Mouse (Mus musculus) liver, embryonic 13.5 days (tissue): ENCODE data around the gene Zfp36l2. TPM values are rescaled to one million over a fixed set of nuclear protein-coding genes. Genes with fewer than 3 reads are reported as not detected.
"Not testable (repeated sequence)": the region's sequence is repeated elsewhere in the genome, so short reads cannot be mapped to it uniquely, and the experiment has no call there.

Experiments used
- ATAC-seq: fragments of 200-750 bp; cut with Nextera tagmentation; 2 replicates; pipeline ENCODE4 v1.8.0; 2017; ENCODE audit warnings: low read depth, mild to moderate bottlenecking, moderate number of reproducible peaks, moderate library complexity
- DNase-seq: peaks from one replicate; pipeline ENCODE4 v3.0.0; 2022
- H3K27ac ChIP-seq: fragments of 300-500 bp; sonication (generic); 2 replicates; pipeline ENCODE4 v1.5.1; 2015; ENCODE audit warnings: moderate library complexity, mild to moderate bottlenecking, inconsistent platforms
- H3K27me3 ChIP-seq: fragments of 300-500 bp; sonication (generic); 2 replicates; pipeline ENCODE4 v1.6.1; 2015; ENCODE audit warnings: mild to moderate bottlenecking, inconsistent platforms
- H3K36me3 ChIP-seq: fragments of 300-500 bp; sonication (generic); 2 replicates; pipeline ENCODE4 v1.6.1; 2015; ENCODE audit warnings: mild to moderate bottlenecking, inconsistent platforms
- H3K4me1 ChIP-seq: fragments of 300-500 bp; sonication (generic); replicated peaks from 2 replicates; pipeline ENCODE4 v1.6.1; 2015; ENCODE audit warnings: inconsistent platforms
- H3K4me2 ChIP-seq: fragments of 300-500 bp; sonication (generic); 2 replicates; pipeline ENCODE4 v1.6.1; 2015; ENCODE audit warnings: inconsistent platforms, mild to moderate bottlenecking, moderate library complexity
- H3K4me3 ChIP-seq: fragments of 300-500 bp; sonication (generic); replicated peaks from 2 replicates; pipeline ENCODE4 v1.5.1; 2015; ENCODE audit warnings: mild to moderate bottlenecking, inconsistent platforms
- H3K9ac ChIP-seq: fragments of 300-500 bp; sonication (generic); 2 replicates; pipeline ENCODE4 v1.6.1; 2015; ENCODE audit warnings: mild to moderate bottlenecking, inconsistent platforms
- H3K9me3 ChIP-seq: fragments of 300-500 bp; sonication (generic); replicated peaks from 2 replicates; pipeline ENCODE4 v1.6.1; 2016; ENCODE audit warnings: inconsistent platforms
- WGBS: fragments of 180-500 bp; shearing (Covaris S2); methylation state at CpG from one replicate; pipeline ENCODE4 v1.1.7; 2015; ENCODE audit not compliant: insufficient replicate concordance; 5-methylcytosine and 5-hydroxymethylcytosine counted together
- polyA plus RNA-seq: library from polyadenylated mRNA; unstranded; fragments of >200 nt; fragmentation: Nextera tagmentation; extraction: Ambion mirVana; gene quantifications from 2 replicates; pipeline ENCODE4 v1.2.1, GENCODE M21; 2015

Zfp36l2 gene
- 8.9 and 10.0 TPM in 2 replicates for polyA plus RNA-seq

DNA sequence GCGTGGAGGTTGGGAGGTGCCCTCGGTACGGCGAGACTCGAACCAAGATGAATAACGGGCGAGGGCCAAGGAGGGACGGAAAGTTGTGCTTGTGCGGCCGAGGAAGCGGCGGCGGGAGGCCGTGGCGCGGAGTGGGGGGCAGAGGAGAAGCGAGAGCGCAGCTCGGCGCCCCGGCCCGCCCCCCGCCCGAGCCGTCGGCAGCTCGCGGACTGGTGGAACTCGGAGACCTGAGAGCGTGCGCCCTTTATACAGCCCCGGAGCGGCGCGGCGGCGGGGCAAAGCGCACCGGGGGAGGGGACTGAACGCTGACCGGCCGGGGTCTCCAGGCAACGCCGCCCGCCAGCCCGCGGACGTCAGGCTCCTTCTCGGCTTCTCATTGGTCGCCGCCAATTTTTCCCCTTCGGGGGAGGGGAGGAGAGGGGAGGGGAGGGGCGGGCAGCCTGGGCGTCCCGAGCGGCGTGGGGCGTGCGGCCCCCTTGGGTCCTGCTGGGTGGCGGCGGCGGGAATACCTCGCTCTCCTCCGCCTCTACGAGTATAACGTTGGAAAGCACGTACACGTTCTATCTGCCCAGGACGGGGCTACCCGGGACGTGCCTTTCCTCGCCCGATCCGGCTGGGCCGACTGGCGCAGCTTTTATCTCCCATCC lies at the start of gene Zfp36l2:
Zfp36l2 (minus strand) TSS at position 221 of the 647 bp plus-strand sequence.
- Histone ChIP-seq H3K36me3 (peaks cover 44% of the 10 kb centered on the region), H3K4me1 (peaks cover 45% of the 10 kb centered on the region), H3K4me2 (peak within 1 kb of the TSS; percentile 97), H3K27ac (peak within 1 kb of the TSS; percentile 98), H3K9me3 (no peaks in the 10 kb centered on the region), H3K4me3 (peak within 1 kb of the TSS; percentile 97), H3K27me3 (no peaks in the 10 kb centered on the region), H3K9ac (peak within 1 kb of the TSS; percentile 99)
- 1% methylated on average over 70 of the region's 76 CpGs for WGBS
- ATAC-seq (peak; percentile 73), DNase-seq (peak; percentile 93)

GRCm38 (mm10) chr17:84236781-84237557 lies 49.2 kb upstream of the Zfp36l2 start:
- Histone ChIP-seq H3K27me3 (no peaks in the 10 kb centered on the region), H3K9ac (no peak overlapping the region), H3K9me3 (no peaks in the 10 kb centered on the region; the same call in 1 of the 2 replicates), H3K4me1 (peaks cover 43% of the 10 kb centered on the region), H3K4me3 (no peak overlapping the region), H3K27ac (0 out of 2 replicates have a peak overlapping the region, but pooled peaks have one; percentile 6), H3K4me2 (no peak overlapping the region), H3K36me3 (no peaks in the 10 kb centered on the region)
- DNase-seq (no peak), ATAC-seq (no peak)
- 72% methylated on average over 7 of the region's 7 CpGs for WGBS

- peak overlapping the region; percentile 71 for H3K27ac ChIP-seq
- H3K4me3 ChIP-seq = no peak overlapping the region
- H3K9me3 ChIP-seq = no peaks in the 10 kb centered on the region; the same call in 1 of the 2 replicates
- no peak overlapping the region for H3K9ac ChIP-seq
- H3K36me3 ChIP-seq = no peaks in the 10 kb centered on the region; the same call in 1 of the 2 replicates
- no peaks in the 10 kb centered on the region for H3K27me3 ChIP-seq
- DNase-seq (no peak), ATAC-seq (no peak)
- no peak overlapping the region for H3K4me2 ChIP-seq
- peaks cover 43% of the 10 kb centered on the region for H3K4me1 ChIP-seq
- 71% methylated on average over 4 of the region's 4 CpGs for WGBS
Measured at GRCm38 (mm10) chr17:84235399-84235928, 47.7 kb upstream of the Zfp36l2 start.

DNA sequence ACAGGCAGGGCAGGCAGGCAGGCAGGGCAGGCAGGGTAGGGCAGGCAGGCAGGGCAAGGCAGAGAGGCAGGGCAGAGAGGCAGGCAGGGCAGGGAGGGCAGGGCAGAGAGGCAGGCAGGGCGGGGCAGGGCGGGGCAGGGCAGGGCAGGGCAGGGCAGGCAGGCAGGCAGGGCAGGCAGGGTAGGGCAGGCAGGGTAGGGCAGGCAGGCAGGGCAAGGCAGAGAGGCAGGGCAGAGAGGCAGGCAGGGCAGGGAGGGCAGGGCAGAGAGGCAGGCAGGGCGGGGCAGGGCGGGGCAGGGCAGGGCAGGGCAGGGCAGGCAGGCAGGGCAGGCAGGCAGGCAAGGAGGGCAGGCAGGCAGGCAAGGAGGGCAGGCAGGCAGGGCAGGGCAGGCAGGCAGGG lies 47.0 kb upstream of the Zfp36l2 start:
- H3K4me3 ChIP-seq, H3K9me3 ChIP-seq, H3K9ac ChIP-seq, H3K4me2 ChIP-seq, H3K27me3 ChIP-seq, DNase-seq, H3K36me3 ChIP-seq: not testable (repeated sequence)
- Histone ChIP-seq H3K27ac (peak overlapping the region; percentile 71), H3K4me1 (peaks cover 43% of the 10 kb centered on the region)
- 70% methylated on average over 2 of the region's 4 CpGs for WGBS
- peak; percentile 74 for ATAC-seq

DNA sequence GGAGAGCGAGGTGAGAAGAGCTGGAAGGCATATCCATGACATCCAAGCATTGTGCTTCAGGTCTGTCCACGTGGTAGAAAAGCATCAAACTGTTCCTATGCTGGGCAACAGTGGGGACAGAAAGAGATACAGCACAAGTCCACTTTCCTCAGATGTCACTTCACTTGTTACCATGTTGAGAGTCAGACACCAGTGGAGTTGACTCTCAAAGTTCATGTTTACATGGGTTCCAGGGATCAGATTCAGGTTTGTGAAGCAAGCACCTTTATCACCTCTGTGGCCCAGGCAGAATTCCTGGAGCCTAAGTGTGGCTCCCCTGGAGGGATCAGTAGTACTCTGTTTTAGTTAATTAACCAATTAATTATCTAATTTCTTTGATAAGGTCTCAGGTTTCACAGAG lies 46.0 kb upstream of the Zfp36l2 start:
- no peak for DNase-seq
- ATAC-seq = peak; percentile 16; the same call in 1 of the 2 replicates
- peak overlapping the region; percentile 50; the same call in 1 of the 2 replicates for H3K27ac ChIP-seq

GRCm38 (mm10) chr17:84231361-84231760 lies 43.6 kb upstream of the Zfp36l2 start:
- DNase-seq (no peak), ATAC-seq (no peak)
- H3K27ac ChIP-seq = no peak overlapping the region
- H3K4me3 ChIP-seq = no peak overlapping the region
- H3K4me2 ChIP-seq = no peak overlapping the region
- H3K9ac ChIP-seq = no peak overlapping the region
- H3K4me1 ChIP-seq = peaks cover 26% of the 10 kb centered on the region
- 83% methylated on average over 2 of the region's 2 CpGs for WGBS
- H3K36me3 ChIP-seq = peaks cover 24% of the 10 kb centered on the region
- no peaks in the 10 kb centered on the region for H3K27me3 ChIP-seq
- H3K9me3 ChIP-seq = no peaks in the 10 kb centered on the region; the same call in 1 of the 2 replicates

More for the DNA sequence above, 46.0 kb upstream of the Zfp36l2 start:
- Histone ChIP-seq H3K27me3 (no peaks in the 10 kb centered on the region), H3K4me1 (peaks cover 37% of the 10 kb centered on the region), H3K4me3 (no peak overlapping the region), H3K4me2 (no peak overlapping the region), H3K36me3 (peaks cover 13% of the 10 kb centered on the region; the same call in 1 of the 2 replicates), H3K9ac (no peak overlapping the region), H3K9me3 (no peaks in the 10 kb centered on the region; the same call in 1 of the 2 replicates)
- 82% methylated on average over 2 of the region's 2 CpGs for WGBS

DNA sequence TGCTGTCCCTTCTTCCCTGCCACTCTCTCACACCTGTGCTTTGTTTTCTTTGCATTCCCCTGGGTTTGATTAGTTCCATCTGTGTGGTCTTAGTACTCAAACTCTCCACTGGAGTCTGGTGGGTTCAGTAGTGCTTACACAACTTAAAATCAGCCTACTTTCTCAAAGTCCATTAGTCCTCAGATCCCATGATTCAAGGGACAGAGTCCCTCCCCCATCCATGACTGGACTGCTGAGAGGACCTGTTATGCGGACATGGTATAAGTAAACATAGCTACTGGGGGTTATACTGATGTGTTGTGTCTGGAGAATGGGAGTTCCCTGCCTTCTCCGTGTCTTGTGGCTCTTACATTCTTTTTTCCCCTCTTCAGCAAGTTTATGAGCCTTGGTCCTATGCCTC lies 40.5 kb upstream of the Zfp36l2 start:
- no peak overlapping the region for H3K9ac ChIP-seq
- H3K27ac ChIP-seq = no peak overlapping the region
- DNase-seq (no peak), ATAC-seq (no peak)
- H3K4me2 ChIP-seq = no peak overlapping the region
- WGBS = 87% methylated on average over 2 of the region's 2 CpGs
- H3K27me3 ChIP-seq = no peaks in the 10 kb centered on the region
- no peaks in the 10 kb centered on the region for H3K9me3 ChIP-seq
- H3K4me1 ChIP-seq = peaks cover 7% of the 10 kb centered on the region; the same call in 1 of the 2 replicates
- H3K4me3 ChIP-seq = no peak overlapping the region
- peaks cover 41% of the 10 kb centered on the region for H3K36me3 ChIP-seq

GRCm38 (mm10) chr17:84226681-84227080 lies 38.9 kb upstream of the Zfp36l2 start:
- H3K4me3 ChIP-seq = no peak overlapping the region
- H3K27me3 ChIP-seq = no peaks in the 10 kb centered on the region
- H3K9ac ChIP-seq = no peak overlapping the region
- H3K4me2 ChIP-seq = no peak overlapping the region
- ATAC-seq (no peak), DNase-seq (no peak)
- H3K36me3 ChIP-seq = peaks cover 51% of the 10 kb centered on the region
- H3K4me1 ChIP-seq = peaks cover 7% of the 10 kb centered on the region; the same call in 1 of the 2 replicates
- 73% methylated on average over 6 of the region's 6 CpGs for WGBS
- H3K9me3 ChIP-seq = no peaks in the 10 kb centered on the region
- H3K27ac ChIP-seq = no peak overlapping the region; the same call in 1 of the 2 replicates

- H3K4me2 ChIP-seq = no peak overlapping the region
- H3K36me3 ChIP-seq = peaks cover 56% of the 10 kb centered on the region
- DNase-seq (no peak), ATAC-seq (no peak)
- no peaks in the 10 kb centered on the region for H3K27me3 ChIP-seq
- no peak overlapping the region for H3K9ac ChIP-seq
- no peak overlapping the region for H3K4me3 ChIP-seq
- H3K9me3 ChIP-seq = no peaks in the 10 kb centered on the region
- 67% methylated on average over 5 of the region's 5 CpGs for WGBS
- peaks cover 7% of the 10 kb centered on the region; the same call in 1 of the 2 replicates for H3K4me1 ChIP-seq
- H3K27ac ChIP-seq = no peak overlapping the region; the same call in 1 of the 2 replicates
Measured at GRCm38 (mm10) chr17:84226231-84226630, 38.5 kb upstream of the Zfp36l2 start.

DNA sequence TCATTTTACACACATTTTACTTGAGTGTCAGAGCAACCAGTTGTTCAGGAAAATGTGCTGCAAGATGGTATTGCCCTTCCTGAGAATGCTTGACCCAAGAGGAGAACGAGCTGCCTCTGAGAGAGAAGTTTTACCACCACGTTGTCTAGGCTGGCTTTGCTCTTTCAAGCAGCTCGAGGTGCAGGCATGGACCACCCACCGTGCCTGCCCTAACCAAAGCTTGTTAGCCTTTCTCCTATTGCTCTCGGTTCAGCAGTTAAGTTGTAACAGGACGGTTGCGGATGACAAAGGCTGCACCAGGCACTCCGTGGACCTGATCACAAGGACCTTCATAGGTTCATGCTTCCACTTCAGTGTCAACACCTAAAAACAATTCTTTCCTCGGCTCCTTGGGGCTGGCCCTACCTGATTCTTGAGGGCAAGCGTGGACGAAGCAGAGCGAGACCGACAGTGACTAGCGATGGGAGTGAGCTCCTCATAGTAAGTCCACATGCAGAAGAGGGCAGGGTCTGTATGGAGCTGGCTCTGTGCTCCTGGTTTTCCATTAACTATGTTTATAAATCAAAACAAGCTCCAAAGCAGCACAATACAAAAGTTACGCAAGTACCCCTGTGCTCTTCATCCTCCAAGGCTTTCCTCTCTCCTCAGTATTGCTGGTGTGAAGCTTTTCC lies 36.6 kb upstream of the Zfp36l2 start:
- Histone ChIP-seq H3K27ac (no peak overlapping the region), H3K4me2 (no peak overlapping the region), H3K4me3 (no peak overlapping the region), H3K27me3 (no peaks in the 10 kb centered on the region), H3K4me1 (peaks cover 12% of the 10 kb centered on the region), H3K9me3 (no peaks in the 10 kb centered on the region), H3K36me3 (peaks cover 64% of the 10 kb centered on the region), H3K9ac (no peak overlapping the region)
- ATAC-seq (no peak), DNase-seq (no peak)
- 81% methylated on average over 15 of the region's 15 CpGs for WGBS

DNA sequence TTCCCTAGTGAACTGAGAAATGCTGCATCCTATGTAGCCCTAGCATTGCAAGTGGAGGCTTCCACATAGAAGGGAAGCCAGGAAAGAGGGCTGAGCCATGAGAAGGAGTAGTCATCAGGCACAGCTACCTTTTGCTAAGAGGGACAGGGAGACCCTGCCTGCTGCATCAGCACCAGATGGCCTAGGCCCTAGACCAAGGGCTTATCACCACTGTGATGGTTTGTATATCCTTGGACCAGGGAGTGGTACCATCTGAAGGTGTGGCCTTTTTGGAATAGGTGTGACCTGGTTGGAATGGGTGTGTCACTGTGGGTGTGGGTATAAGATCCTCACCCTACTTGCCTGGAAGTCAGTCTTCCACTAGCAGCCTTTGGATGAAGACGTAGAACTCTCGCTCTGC lies 31.1 kb upstream of the Zfp36l2 start:
- H3K4me3 ChIP-seq, H3K9me3 ChIP-seq, H3K4me2 ChIP-seq, DNase-seq, H3K9ac ChIP-seq, H3K27ac ChIP-seq, H3K27me3 ChIP-seq: not testable (repeated sequence)
- peaks cover 43% of the 10 kb centered on the region for H3K36me3 ChIP-seq
- peaks cover 17% of the 10 kb centered on the region for H3K4me1 ChIP-seq
- peak; percentile 78 for ATAC-seq
- WGBS = 90% methylated on average over 2 of the region's 2 CpGs
